Mouse (Mus musculus) testis, postnatal 14 days (tissue): ENCODE data around the gene Rmnd1.

Experiments
- DNase-seq: peaks from one replicate; pipeline ENCODE4 v3.0.0; 2021; ENCODE audit warnings: low spot score

Rmnd1 gene

GRCm38 (mm10) chr10:4391076-4391475 is 41.1 kb downstream of the Rmnd1 start:
- no peak for DNase-seq

DNA sequence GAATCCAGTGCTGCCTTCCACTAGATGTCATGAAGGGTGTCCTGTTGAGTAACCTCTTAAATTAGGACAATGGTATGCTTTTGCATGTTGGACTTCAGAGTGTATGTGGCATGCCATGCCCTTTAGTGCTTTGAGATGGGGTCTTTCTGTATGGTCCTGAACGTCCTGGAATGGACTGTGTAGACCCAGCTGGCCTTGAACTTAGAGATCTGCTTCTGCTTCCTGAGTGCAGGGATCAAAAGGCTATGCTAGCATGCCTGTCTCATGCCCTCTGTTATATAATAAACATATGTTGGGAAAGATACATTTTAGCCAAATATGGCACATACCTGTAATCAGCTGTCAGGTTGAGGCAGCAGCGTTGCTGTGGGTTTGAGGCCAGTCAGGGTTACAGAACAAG is 41.6 kb downstream of the Rmnd1 start:
- no peak for DNase-seq

GRCm38 (mm10) chr10:4389461-4390112 is 42.6 kb downstream of the Rmnd1 start:
- no peak for DNase-seq

DNA sequence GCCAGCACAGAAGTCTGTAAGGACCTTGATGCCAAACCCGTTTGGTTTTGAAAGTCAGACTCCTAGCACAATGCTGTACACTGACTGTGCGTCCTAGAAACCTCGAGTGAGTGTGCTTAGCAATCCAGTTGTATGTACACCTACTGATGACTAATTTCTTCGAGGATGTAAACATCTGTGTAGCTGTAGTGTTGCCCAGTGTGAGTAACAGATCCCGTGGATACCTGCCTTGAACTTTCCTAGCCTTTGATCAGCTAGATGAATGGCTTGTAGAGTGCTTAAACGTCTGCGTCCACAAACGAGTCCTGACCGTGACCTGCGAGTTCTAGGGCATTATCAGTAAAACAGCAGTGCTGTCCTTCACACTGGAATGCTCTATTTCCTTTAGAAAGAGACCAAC is 43.2 kb downstream of the Rmnd1 start:
- DNase-seq = no peak

GRCm38 (mm10) chr10:4388384-4388745 is 43.8 kb downstream of the Rmnd1 start:
- peak; percentile 62 for DNase-seq

GRCm38 (mm10) chr10:4387701-4388383 is 44.3 kb downstream of the Rmnd1 start, which contains the start of gene Zbtb2:
Zbtb2 (minus strand) TSS chr10:4388108.
- DNase-seq = peak; percentile 77

DNA sequence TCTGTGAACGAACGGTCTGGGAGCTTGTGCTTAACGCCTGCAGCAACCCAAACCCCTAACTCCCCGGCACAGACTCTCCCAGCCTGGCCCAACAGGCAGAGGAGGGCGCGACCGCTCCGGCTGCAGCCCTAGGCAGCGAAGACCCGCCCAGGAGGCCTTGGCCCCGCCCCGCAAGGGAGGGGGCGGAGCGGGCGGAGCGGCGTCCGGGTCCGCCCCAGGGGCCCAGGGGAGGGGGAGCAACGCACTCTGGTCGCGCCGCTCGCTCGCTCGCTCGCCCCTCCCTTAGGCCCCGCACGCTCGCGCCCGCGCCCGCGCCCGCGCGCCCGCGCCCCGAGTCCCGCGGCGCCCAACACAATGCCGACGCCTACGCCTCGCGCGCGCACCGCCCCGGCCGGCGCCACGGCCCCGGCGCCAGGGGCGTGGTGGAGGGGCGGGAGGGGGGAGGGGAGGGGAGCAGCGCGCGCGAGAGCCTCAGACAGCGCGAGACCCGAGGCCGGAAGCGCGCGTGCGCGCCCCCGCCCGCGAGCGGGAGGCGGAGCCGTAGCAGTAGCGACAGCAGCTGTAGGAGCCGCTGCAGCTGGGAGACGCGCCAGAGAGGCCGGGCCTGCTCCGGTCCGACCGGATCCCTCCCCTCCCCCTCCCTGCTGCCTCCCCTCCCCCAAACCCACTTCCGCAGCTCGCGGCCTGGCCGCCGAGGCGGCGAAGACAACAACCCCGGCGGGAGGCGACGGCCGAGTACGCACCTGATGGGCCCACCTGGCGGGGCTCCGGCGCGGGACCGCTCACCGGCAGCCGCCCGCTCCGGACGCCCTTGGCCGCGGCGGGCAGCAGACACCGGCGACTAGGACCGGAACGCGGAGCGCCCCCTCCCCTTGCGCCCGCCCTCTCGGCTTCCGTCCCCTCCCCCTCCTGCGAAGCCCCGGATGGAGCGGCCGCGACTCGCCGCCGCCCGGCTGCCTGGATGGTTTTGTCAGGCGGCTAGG is 45.3 kb downstream of the Rmnd1 start:
- DNase-seq = peak; percentile 96

DNA sequence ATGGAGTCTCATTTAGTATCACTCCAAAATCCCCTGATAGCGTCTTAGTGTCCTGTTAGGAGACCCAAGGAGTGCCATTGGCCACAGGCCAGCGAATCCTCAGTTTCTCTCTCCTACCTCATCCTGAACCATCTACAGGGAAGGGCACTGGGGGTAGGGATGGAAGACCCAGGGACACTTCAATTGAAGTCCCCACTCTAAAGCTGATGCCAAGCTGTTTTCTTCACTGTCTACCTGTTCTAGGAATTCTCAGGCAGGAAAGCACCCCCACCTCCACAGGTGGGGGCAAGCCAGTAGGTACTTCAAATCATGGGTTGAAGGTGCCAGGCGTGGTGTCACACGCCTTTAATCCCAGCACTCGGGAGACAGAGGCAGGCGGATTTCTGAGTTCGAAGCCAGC is 47.9 kb downstream of the Rmnd1 start:
- no peak for DNase-seq

GRCm38 (mm10) chr10:4380748-4381147 is 51.4 kb downstream of the Rmnd1 start:
- DNase-seq = no peak

DNA sequence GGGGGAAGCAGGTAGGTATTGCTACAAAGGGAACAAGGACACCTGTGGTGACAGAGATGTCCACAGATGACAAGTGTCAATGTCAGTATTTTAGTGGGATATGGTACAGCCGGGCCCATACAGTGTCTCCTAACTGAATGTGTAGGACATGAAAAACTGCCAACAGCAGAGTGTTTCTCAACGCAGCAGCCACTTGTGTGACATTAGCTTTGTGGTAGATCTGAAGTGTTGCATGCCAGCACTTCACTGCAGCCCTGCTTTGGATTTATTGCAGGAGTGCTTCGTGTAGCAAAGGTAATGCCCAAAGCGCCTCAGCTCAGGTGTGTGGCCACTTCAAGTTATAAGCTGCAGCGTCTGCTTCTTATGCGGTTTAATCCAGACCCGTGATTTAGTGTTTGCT is 55.3 kb downstream of the Rmnd1 start:
- DNase-seq = no peak

- no peak for DNase-seq
These were observed 55.7 kb downstream of the Rmnd1 start for GRCm38 (mm10) chr10:4376461-4376860.

DNA sequence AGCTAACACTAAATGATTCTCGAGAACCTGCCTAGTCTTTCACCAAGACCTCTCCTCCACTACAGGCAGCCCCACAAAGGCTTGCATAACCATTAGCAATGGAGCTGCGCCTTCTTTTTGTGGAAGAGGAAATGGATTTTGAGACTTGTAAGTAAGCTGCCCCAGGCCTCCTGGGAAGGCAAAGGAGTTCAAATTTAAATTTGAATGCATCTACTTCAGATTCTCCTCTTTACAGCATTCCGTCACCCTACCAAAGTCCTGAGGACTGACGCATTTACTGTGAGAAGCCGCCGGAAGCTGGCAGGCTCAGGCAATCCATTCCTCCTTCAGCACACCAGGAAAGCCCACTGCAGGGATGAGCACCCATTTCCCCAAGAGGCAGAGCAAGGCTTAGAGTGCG is 56.9 kb downstream of the Rmnd1 start:
- no peak for DNase-seq

DNA sequence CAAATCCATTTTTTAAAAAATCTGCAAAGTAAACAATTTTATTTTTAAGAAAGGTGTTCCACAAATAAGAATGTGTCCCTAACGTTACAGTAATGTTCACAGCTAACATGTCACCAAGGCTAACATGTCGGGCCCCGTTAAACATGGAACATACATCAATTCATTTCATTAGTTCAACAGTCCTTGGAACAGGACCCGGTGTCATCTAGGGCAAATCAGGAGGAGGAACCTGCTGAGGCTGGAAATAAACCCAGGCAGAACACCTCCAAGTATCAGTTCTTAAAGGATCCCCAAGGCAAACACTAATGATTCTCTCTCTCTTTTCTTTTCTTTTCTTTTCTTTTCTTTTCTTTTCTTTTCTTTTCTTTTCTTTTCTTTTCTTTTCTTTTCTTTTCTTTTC is 57.5 kb downstream of the Rmnd1 start:
- DNase-seq = no peak

DNA sequence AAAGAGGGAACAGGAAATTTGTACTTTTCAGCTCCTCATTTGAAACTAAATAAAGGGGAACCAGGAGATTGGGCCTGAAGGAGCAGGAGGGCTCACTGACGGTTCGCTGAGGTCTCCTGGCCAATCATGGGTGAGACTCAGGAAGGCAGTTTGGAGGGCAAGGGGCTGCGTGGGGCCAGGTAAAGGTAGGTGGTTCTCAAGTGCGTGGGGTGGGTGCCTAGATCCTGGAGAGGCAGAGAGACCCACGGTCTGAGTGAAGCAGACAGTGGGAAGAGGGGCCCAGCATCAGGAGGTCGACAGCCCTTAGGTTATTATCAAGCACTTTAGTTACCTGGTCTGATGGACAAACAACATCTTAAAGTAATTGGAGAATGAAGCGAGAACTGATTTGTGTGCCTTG is 57.9 kb downstream of the Rmnd1 start:
- no peak for DNase-seq

- DNase-seq = no peak
These were observed 58.6 kb downstream of the Rmnd1 start for GRCm38 (mm10) chr10:4373558-4373957.

GRCm38 (mm10) chr10:4372011-4372410 is 60.2 kb downstream of the Rmnd1 start:
- no peak for DNase-seq

DNA sequence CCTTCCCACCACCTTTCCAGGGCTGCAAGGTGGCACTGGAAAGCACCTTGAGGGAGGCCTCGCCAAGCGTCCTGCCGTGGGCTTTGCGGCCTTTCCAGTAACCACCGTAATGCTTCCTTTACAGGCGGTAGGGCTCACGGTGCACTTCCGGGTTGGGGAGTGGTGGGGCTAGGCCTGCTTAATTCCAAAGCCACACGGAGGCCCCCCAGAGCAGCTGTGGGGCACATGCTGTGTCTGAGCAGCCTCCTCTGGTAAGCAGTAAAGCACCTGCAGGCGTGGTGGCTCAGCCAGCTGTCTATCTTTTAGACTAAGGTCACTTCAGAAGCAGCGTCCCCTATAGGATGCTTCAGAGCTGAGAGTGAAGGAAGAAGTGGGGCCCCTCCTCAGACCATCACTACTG is 62.1 kb downstream of the Rmnd1 start:
- no peak for DNase-seq

- no peak for DNase-seq
These were observed 67.6 kb downstream of the Rmnd1 start for GRCm38 (mm10) chr10:4364618-4365017.

DNA sequence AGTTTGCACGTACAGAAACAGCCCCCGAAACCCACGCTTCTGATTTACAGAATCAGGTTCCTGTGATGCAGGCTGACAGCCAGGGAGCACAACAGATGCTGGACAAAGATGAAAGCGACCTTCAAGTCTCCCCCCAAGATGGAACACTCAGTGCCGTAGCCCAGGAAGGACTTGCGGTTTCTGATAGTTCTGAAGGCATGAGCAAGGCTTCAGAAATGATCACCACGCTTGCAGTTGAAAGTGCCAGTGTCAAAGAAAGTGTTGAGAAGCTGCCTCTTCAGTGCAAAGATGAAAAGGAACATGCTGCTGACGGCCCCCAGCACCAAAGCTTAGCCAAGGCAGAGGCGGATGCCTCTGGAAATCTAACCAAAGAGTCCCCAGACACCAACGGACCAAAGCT is 74.8 kb downstream of the Rmnd1 start:
- no peak for DNase-seq

- DNase-seq = no peak
These were observed 75.5 kb downstream of the Rmnd1 start for GRCm38 (mm10) chr10:4356640-4357039.

DNA sequence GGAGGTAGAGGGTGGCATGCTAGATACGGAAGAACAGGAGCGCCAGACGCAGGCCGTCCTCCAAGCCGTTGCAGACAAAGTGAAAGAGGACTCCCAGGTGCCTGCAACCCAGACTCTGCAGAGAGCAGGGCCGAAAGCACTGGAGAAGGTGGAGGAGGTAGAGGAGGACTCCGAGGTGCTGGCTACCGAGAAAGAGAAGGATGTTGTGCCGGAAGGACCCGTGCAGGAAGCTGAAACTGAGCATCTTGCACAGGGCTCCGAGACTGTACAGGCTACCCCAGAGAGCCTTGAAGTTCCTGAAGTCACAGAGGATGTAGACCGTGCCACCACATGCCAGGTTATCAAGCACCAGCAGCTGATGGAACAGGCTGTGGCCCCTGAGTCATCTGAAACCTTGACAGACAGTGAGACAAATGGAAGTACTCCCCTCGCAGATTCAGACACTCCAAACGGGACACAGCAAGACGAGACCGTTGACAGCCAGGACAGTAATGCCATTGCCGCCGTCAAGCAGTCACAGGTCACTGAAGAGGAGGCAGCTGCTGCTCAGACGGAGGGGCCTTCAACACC is 76.2 kb downstream of the Rmnd1 start:
- DNase-seq = no peak
